Mouse (Mus musculus): Measurements from ENCODE around the gene Phf12.

Phf12 gene

DNA sequence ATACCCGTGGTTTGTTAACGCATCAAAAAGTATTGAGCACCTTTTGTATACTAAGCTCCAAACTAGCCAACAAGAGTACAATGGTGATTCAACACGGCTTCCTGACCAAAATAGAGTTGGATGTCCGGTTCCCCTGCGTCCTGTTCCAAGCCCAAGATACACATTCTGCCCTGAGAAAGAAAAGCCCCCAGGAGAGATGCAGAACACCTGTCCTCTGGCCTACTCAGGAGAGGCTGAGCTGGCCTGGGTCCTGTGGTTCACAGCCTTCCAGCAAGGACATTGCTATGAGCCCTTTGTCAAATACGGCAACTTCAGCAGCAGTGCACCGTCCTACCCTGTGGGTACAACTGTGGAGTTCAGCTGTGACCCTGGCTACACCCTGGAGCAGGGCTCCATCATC, 9.0 kb upstream of the Phf12 start:
- peak; percentile 94 for DNase-seq

- peak; percentile 92 for DNase-seq
Measured at GRCm38 (mm10) chr11:77974325-77974724, 8.2 kb upstream of the Phf12 start.

DNA sequence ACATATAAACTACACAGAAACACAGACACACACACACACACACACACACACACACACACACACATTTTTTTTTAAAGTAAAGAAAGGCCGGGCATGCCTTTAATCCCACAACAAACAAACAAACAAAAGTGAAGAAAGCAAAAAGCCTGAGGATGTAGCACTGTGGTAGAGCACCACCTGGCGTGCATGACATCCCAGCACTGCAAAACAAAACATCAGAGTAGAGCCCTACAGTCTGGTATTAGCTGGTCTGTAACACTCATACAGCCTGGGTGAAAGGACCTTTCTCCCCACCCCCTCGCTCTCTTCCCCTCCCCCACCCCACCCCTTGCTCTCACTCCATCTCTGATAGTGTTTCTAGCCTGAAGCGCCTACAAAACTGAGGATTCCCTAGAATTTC, 6.7 kb upstream of the Phf12 start:
- DNase-seq = no peak

DNA sequence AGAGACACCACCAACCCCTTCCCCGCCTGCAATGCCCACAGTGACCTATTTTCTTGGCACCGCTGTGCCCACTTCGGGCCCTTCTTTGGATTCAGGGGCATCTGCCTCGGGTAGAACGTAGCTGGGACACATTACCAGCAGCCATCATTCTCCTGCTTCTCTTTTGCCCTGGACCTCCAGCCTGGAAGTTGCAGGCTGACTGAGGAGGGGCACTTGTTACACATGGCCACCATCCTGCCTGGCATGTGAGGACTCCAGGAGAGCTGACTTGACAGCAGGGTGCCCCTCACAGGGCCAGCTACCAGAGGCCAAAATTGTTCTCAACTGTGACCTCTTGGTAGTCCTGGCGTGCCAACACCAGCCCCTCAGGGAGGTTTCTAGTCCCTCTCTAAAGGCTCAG, 4.4 kb upstream of the Phf12 start:
- no peak for DNase-seq

DNA sequence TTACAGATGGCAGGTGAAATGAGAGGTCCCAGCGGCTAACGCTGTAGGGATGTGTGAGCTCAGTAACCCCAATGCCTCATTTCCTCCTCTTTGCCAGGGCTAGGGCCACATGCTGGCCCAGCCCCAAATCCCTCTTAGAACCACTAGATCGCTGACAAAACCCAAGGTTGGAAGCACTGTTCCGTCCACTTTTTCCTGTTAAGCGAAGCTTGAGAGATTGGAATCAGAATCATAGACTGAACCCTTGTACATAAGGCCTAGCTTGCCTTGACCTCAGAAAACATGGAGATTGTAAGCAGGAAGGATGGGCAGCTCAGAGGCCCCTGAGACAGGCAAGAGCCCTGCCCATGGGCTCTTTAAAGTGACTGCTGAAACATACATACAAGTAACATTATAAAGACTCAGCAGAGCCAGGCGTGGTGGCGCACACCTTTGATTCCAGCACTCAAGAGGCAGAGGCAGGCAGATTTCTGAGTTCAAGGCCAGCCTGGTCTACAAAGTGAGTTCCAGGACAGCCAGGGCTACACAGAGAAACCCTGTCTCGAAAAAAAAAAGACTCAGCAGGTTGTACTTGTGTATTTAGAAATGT, 3.2 kb upstream of the Phf12 start:
- DNase-seq = no peak

DNA sequence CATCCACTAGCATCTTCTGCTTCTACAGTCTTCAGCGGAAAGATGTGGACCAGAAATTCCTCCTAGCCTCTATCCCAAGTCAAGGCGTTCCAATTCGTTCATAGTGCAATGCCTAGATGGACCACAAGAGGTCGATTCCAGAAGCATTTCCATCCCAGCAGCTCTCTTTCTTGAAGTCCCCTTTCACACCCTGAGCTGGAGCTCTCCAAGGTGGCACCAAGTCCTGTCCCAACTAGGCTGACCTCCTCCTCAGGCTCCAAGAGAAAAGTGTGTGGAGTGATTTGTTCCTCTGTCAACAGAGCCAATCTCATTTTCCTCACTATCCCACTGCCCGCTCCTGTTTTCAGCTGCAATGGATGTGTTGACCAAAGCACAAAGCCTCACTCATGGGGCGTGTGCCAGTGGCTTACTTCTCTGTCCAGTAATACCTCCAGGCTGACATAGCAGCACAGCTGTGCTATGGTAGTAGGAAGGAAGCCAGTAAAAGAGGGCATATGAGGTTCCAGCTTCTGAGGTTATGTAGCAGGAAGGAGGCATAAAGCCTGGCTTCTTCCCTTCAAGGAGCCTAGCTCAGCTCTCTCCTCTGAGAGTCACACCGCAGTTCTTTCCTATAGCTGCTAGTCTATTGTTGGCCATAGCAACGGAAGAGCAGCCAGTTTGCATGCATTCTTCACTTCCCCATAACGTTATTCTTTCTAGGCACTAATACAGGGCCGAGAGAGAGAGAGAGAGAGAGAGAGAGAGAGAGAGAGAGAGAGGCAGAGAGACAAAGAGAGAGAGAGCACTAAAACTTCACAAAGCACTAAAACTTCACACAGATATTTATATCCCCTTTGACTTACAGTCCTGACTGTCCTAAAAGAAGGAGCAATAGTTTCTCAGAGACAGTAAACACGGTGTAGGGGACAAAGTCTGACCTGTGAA, 2.0 kb upstream of the Phf12 start:
- no peak for DNase-seq

DNA sequence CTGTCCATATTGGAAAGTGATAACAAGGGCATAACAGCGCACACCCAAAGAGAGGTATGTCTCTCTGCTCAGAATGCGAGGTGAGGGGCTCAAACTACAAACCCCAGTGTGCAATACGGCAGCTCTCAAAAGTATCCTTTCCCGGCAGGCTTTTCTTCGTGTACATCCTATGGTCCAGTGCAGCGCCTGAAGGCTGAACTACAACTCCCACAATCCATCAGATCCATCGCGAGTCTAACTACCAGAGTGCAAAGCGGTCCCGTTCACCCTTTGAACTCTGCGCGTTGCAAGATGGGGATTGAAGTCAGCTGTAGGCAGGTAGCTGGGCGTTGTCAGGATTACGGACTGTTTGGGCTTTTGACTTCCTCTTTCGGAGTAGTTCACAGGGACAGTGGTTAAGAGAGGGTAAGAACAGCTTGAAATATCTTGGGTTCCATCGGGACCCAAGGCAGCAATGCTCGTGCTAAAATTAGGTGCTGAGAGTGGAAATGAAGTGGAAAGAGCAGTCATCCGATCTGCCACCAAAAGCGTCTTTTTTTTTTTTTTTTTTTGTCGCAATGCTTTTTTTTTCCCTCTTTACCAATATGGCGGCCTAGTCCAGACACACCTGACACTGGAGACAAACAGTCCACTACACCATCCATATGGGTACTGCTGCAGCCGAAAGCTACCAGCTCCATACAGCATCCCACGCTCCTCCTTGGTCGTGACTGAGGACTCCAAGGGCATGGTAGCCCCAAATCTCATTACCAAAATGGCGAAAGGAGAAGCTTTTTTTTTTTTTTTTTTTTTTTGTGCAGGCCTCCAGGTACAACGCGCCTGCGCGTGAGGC, 729 bp upstream of the Phf12 start:
- peak; percentile 100 for DNase-seq

GRCm38 (mm10) chr11:77983191-77983936, 810 bp downstream of the Phf12 start:
- peak; percentile 98 for DNase-seq

GRCm38 (mm10) chr11:77983937-77984835, 1.6 kb downstream of the Phf12 start:
- peak; percentile 98 for DNase-seq

DNA sequence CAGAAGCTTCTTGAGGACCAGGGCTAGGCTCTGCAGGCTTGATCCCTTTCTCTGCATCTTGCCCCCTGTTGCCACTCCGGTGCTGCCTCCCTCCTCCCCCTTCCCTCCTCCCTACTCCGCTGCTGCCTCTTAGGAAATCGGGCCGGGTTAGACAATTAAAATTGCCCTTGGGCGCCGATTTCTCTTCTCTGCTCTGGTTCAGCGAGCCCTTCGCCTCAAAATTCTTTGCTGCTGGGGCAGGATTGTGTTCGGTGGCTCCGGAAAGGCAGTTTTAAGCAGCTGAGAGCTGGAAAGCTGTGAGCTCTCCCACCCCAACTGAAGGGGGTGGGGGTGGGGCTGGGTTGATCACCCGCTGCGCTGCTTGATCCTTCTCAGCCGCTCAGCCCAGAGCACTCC, 2.3 kb downstream of the Phf12 start:
- peak; percentile 97 for DNase-seq

DNA sequence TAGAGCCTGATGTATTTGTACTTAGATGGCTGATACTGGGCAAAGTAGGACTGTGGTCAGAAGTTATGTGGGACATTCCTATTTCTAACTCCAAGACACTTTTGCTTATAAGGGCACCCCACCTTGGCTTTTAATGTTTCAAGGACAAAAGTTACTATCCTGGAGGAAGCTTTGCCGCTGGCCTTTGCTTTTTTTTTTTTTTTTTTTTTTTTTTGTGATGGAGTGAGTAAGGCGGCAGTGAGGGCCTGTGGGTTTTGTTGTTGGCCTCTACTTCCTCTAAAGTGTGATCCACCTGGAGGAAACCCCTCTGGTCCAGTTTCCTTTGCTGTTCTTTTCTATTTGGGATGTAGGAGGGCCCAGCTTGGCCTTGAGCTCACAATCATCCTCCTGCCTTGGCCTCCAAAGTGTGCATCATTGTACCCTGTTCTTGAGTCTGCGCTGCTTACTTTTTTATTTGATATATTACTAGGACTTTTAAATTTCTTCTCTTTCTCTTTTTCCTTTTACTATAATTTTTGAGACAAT, 3.0 kb downstream of the Phf12 start:
- DNase-seq = no peak

DNA sequence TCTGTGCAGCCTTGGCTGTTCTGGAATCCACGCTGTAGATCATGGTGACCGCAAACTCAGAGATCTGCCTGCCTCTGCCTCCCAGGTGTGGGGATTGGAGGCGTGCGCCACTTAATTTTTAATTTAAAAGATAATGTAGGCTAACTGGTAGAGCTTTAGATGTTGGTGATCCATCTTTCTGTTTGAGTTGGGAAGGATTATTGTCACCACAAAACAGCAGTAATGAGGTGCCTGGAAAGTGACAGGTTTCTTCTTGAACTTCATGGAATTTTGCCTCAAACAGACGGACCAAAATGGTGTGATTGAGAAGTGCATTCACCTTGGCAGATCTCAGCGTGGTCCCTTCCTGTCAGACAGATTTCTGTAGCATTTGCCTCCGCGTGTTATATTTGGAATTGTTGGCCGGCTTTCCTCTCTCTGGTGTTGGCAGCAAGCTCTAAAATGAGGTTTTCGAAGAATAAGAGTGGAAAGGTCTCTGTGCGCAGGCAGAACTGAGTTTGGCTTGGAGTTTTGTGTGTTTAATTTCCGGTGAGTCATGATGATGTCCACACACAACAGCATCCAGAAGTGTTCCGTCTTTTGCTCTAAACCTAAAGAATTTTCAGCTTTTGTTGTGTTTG, 6.6 kb downstream of the Phf12 start:
- DNase-seq = no peak

- DNase-seq = peak; percentile 94
Measured at GRCm38 (mm10) chr11:77995556-77995955, 13.0 kb downstream of the Phf12 start.

GRCm38 (mm10) chr11:78006446-78006845, 23.9 kb downstream of the Phf12 start:
- peak; percentile 87 for DNase-seq

DNA sequence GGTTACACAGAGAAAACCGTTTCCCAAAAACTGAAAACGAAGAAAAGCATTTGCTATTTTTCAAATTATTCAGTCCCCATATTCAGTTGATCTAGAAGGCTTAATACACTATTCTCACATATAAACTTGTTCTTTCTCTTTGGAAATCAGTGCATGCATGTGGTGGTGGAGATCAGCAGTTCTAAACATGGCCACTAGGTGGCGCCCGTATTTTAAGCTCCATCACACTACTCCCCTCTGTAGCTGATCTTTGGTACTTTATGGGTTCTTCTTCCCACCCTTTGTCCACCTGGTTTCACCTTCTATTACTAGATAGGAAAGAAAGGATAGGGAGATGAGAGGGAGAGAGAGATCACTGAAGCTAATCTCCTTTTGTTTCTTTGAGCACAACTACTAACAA, 37.1 kb downstream of the Phf12 start:
- DNase-seq = no peak

DNA sequence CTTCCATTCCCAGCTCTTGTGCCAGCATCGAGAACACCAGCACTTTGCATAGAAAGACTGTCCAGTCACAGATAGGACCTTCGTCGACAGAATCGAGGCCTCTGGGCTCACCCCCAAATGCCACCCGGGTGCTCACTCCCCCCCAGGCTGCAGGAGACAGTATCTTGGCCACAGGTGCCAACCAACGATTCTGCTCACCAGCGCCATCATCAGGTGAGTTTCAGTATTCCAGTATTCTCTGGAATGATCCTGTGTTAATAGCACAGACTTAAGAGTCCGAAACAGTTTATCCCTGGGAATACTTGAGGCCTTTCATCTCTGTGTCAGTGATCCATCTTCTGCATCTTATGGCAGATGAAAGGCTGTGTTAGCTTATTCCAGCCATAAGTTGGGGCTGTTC, 41.1 kb downstream of the Phf12 start:
- DNase-seq = no peak

DNA sequence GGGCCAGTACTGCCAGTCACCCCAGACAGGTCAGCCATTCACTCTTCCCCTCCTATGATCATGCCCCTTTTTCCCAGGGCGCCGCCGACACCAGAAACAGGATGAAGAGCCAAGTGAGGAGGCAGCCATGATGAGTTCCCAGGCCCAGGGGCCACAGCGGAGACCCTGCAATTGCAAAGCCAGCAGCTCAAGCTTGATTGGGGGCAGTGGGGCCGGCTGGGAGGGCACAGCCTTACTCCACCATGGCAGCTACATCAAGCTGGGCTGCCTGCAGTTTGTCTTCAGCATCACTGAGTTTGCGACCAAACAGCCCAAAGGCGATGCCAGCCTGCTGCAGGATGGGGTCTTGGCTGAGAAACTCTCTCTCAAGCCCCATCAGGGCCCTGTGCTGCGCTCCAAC, 46.7 kb downstream of the Phf12 start:
- peak; percentile 90 for DNase-seq

DNA sequence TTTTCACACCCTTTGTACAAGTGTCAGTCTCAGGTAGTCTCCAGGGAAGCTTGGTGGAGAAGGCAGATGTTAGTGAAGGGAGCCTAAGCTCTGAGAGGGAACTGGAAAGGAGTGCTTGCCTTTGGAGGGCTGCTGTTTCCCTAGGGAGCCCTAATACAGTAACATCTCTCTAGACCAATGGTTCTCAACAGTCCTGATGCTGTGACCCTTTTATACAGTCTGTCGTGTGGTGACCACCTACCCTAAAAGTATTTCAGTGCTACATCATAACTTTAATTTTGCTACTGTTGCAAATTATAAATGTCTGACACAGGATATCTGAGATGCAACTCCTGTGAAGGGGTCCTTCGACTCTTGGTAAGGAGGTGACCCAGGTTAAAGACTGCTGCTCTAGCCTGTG, 48.0 kb downstream of the Phf12 start:
- DNase-seq = no peak

DNA sequence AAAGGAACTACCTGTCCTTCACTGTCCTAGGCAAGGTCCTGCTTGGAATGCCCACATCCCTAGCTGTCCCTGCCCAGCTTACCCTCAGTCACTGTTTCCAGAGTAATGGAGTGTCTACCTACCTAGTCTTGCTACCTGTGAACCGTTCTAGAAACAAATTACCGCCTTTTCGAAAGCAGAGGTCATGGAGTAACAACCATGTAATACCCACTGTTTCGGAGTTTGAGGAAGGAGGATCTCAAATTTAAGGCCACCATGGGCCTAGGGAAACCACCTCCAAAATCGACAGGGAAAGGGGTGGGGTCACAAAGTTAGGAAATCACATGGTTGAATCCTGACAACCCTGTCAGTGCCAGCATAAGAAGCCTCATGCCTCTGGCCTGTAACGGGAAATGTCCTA, 48.8 kb downstream of the Phf12 start:
- peak; percentile 82 for DNase-seq

DNA sequence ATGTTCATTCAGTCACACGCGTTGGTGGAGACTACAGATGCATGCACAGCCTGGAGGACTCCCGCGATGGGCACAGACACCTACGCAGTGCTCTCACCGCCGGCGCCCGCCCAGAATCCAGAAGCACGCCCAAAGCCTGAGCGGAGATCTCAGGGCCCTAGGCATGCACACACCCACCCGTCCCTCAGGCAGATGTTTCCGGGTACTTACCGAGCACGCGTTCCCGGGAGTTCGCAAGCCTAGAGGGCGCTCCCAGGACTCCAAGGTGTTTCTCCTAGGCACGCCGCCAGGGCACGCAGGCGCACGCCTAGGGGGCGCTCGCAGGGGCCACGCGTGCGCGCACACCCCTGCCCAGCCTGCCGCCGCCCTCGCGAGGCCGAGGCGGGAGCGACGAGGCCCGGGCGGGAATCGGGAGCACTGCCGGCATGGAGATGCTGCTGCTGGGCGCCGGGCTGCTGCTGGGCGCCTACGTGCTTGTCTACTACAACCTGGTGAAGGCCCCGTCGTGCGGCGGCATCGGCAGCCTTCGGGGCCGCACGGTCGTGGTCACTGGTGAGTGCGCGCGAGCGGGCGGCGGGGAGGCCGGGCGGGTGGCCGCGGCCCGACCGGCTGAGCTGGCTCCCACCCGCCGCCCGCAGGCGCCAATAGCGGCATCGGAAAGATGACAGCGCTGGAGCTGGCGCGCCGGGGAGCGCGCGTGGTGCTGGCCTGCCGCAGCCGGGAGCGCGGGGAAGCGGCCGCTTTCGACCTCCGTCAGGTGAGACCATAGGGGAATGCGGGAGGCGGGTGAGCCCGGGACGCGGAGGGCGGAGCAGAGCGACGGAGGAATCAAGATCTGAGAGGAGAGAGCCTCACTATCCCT, 49.6 kb downstream of the Phf12 start, which contains the start of gene Dhrs13:
Gene Dhrs13, plus strand, starts transcription at position 334 of the 862 bp plus-strand sequence.
- DNase-seq = peak; percentile 99
